Mouse (Mus musculus): ENCODE data around the gene Pgm5. TPM values are rescaled to one million over a fixed set of nuclear protein-coding genes. Genes with fewer than 3 reads are reported as not detected.
"Not testable (repeated sequence)": the region's sequence is repeated elsewhere in the genome, so short reads cannot be mapped to it uniquely, and the experiment has no call there.

Gene Pgm5
- polyA plus RNA-seq, 1 experiment, result 21.8 TPM

GRCm38 (mm10) chr19:24720448-24720847 is 141.2 kb downstream of the Pgm5 start:
- no peak overlapping the region for H3K4me3 ChIP-seq (replicated peaks; ENCODE audit: extremely low read depth, low read depth, low read length)
- no peak for DNase-seq
- no peaks in the 10 kb centered on the region for H3K4me1 ChIP-seq (ENCODE audit: control insufficient read depth, insufficient read depth, low read length)
- TF ChIP-seq POLR2A (IDR thresholded peaks at IDR 0.05; ENCODE audit: borderline replicate concordance, extremely low read depth, low read depth, low read length), result no peak
- TF ChIP-seq CTCF (IDR thresholded peaks at IDR 0.05; ENCODE audit: insufficient read depth, low read length), result no peak

- Histone ChIP-seq H3K4me1 (ENCODE audit: control insufficient read depth, insufficient read depth, low read length) (no peaks in the 10 kb centered on the region), H3K4me3 (replicated peaks; ENCODE audit: extremely low read depth, low read depth, low read length) (no peak overlapping the region)
- TF ChIP-seq CTCF (IDR thresholded peaks at IDR 0.05; ENCODE audit: insufficient read depth, low read length) (no peak), POLR2A (IDR thresholded peaks at IDR 0.05; ENCODE audit: borderline replicate concordance, extremely low read depth, low read depth, low read length) (no peak)
- WGBS, result 84% methylated on average over 4 of the region's 4 CpGs
- DNase-seq, result no peak
Measured at GRCm38 (mm10) chr19:24719504-24719903, 142.2 kb downstream of the Pgm5 start.

GRCm38 (mm10) chr19:24718021-24718420 is 143.6 kb downstream of the Pgm5 start:
- Histone ChIP-seq H3K4me1 (ENCODE audit: control insufficient read depth, insufficient read depth, low read length) (no peaks in the 10 kb centered on the region), H3K4me3 (replicated peaks; ENCODE audit: extremely low read depth, low read depth, low read length) (no peak overlapping the region)
- TF ChIP-seq POLR2A (IDR thresholded peaks at IDR 0.05; ENCODE audit: borderline replicate concordance, extremely low read depth, low read depth, low read length) (no peak), CTCF (IDR thresholded peaks at IDR 0.05; ENCODE audit: insufficient read depth, low read length) (no peak)
- no peak for DNase-seq
- 54% methylated on average over 1 of the region's 1 CpGs for WGBS

- TF ChIP-seq CTCF (IDR thresholded peaks at IDR 0.05; ENCODE audit: insufficient read depth, low read length), result no peak
- TF ChIP-seq POLR2A (IDR thresholded peaks at IDR 0.05; ENCODE audit: borderline replicate concordance, extremely low read depth, low read depth, low read length), result no peak
- no peak for DNase-seq
- WGBS, result 73% methylated on average over 7 of the region's 7 CpGs
Measured at GRCm38 (mm10) chr19:24716303-24717097, 145.2 kb downstream of the Pgm5 start.

GRCm38 (mm10) chr19:24708032-24708431 is 153.6 kb downstream of the Pgm5 start:
- WGBS, result 67% methylated on average over 7 of the region's 7 CpGs
- Histone ChIP-seq H3K4me1 (ENCODE audit: control insufficient read depth, insufficient read depth, low read length) (peaks cover 3% of the 10 kb centered on the region; the same call in 1 of the 2 replicates), H3K4me3 (replicated peaks; ENCODE audit: extremely low read depth, low read depth, low read length) (no peak overlapping the region)
- no peak for DNase-seq
- no peak for TF ChIP-seq CTCF (IDR thresholded peaks at IDR 0.05; ENCODE audit: insufficient read depth, low read length)
- TF ChIP-seq POLR2A (IDR thresholded peaks at IDR 0.05; ENCODE audit: borderline replicate concordance, extremely low read depth, low read depth, low read length), result no peak

More at GRCm38 (mm10) chr19:24716303-24717097, 145.2 kb downstream of the Pgm5 start:
- H3K4me1 ChIP-seq (ENCODE audit: control insufficient read depth, insufficient read depth, low read length), result no peaks in the 10 kb centered on the region
- no peak overlapping the region for H3K4me3 ChIP-seq (replicated peaks; ENCODE audit: extremely low read depth, low read depth, low read length)

- Histone ChIP-seq H3K4me3 (replicated peaks; ENCODE audit: extremely low read depth, low read depth, low read length) (no peak overlapping the region), H3K4me1 (ENCODE audit: control insufficient read depth, insufficient read depth, low read length) (peaks cover 3% of the 10 kb centered on the region; the same call in 1 of the 2 replicates)
- TF ChIP-seq CTCF (IDR thresholded peaks at IDR 0.05; ENCODE audit: insufficient read depth, low read length) (no peak), POLR2A (IDR thresholded peaks at IDR 0.05; ENCODE audit: borderline replicate concordance, extremely low read depth, low read depth, low read length) (no peak)
- WGBS, result 39% methylated on average over 7 of the region's 7 CpGs
- DNase-seq, result no peak
Measured at GRCm38 (mm10) chr19:24707071-24707906, 154.4 kb downstream of the Pgm5 start.

- Histone ChIP-seq H3K4me1 (ENCODE audit: control insufficient read depth, insufficient read depth, low read length) (peaks cover 3% of the 10 kb centered on the region; the same call in 1 of the 2 replicates), H3K4me3 (replicated peaks; ENCODE audit: extremely low read depth, low read depth, low read length) (no peak overlapping the region)
- WGBS, result 72% methylated on average over 1 of the region's 1 CpGs
- DNase-seq, result no peak
- TF ChIP-seq CTCF (IDR thresholded peaks at IDR 0.05; ENCODE audit: insufficient read depth, low read length) (no peak), POLR2A (IDR thresholded peaks at IDR 0.05; ENCODE audit: borderline replicate concordance, extremely low read depth, low read depth, low read length) (no peak)
Measured at GRCm38 (mm10) chr19:24705395-24705794, 156.3 kb downstream of the Pgm5 start.

GRCm38 (mm10) chr19:24704326-24704725 is 157.3 kb downstream of the Pgm5 start:
- Histone ChIP-seq H3K4me3 (replicated peaks; ENCODE audit: extremely low read depth, low read depth, low read length) (no peak overlapping the region), H3K4me1 (ENCODE audit: control insufficient read depth, insufficient read depth, low read length) (peaks cover 4% of the 10 kb centered on the region)
- TF ChIP-seq CTCF (IDR thresholded peaks at IDR 0.05; ENCODE audit: insufficient read depth, low read length), result no peak
- no peak for TF ChIP-seq POLR2A (IDR thresholded peaks at IDR 0.05; ENCODE audit: borderline replicate concordance, extremely low read depth, low read depth, low read length)
- DNase-seq, result no peak
- WGBS, result 78% methylated on average over 2 of the region's 2 CpGs

GRCm38 (mm10) chr19:24703680-24704079 is 158.0 kb downstream of the Pgm5 start:
- WGBS, result 45% methylated on average over 8 of the region's 8 CpGs
- Histone ChIP-seq H3K4me3 (replicated peaks; ENCODE audit: extremely low read depth, low read depth, low read length) (no peak overlapping the region), H3K4me1 (ENCODE audit: control insufficient read depth, insufficient read depth, low read length) (peaks cover 6% of the 10 kb centered on the region)
- TF ChIP-seq POLR2A (IDR thresholded peaks at IDR 0.05; ENCODE audit: borderline replicate concordance, extremely low read depth, low read depth, low read length), result no peak
- TF ChIP-seq CTCF (IDR thresholded peaks at IDR 0.05; ENCODE audit: insufficient read depth, low read length), result no peak
- DNase-seq, result no peak

GRCm38 (mm10) chr19:24703168-24703567 is 158.5 kb downstream of the Pgm5 start:
- 76% methylated on average over 1 of the region's 1 CpGs for WGBS
- H3K4me3 ChIP-seq (replicated peaks; ENCODE audit: extremely low read depth, low read depth, low read length); DNase-seq: not testable (repeated sequence)
- H3K4me1 ChIP-seq (ENCODE audit: control insufficient read depth, insufficient read depth, low read length), result peaks cover 10% of the 10 kb centered on the region

All from lung, adult 2 months (tissue).